Mouse (Mus musculus): ENCODE measurements around the gene Zfyve1. TPM values are rescaled to one million over a fixed set of nuclear protein-coding genes. Genes with fewer than 3 reads are reported as not detected.

The Zfyve1 gene
- 24.9 TPM for polyA plus RNA-seq (2014; fragmentation: Illumina TruSeq; extraction: RNeasy Lipid Tissue Mini Kit (QIAGEN cat#74804); ENCODE audit: low read depth, low replicate concordance)

GRCm38 (mm10) chr12:83597025-83597501 is at the start of gene Zfyve1:
Gene Zfyve1, minus strand, starts transcription at chr12:83597222.

GRCm38 (mm10) chr12:83630936-83631335 is 33.9 kb upstream of the Zfyve1 start, which contains the start of gene Rbm25:
Gene Rbm25, plus strand, starts transcription at chr12:83631236.

GRCm38 (mm10) chr12:83520311-83520890 is 76.6 kb downstream of the Zfyve1 start, which contains the start of gene Dcaf4:
Gene Dcaf4, plus strand, starts transcription at chr12:83520466.

Other genes starting within 250 kb of the Zfyve1 start
- 2.6 TPM for gene Dpf3, start 109.5 kb downstream of the Zfyve1 start, polyA plus RNA-seq (2014; fragmentation: Illumina TruSeq; extraction: RNeasy Lipid Tissue Mini Kit (QIAGEN cat#74804); ENCODE audit: low read depth, low replicate concordance)
- gene Dcaf4, start 76.8 kb downstream of the Zfyve1 start, polyA plus RNA-seq (2014; fragmentation: Illumina TruSeq; extraction: RNeasy Lipid Tissue Mini Kit (QIAGEN cat#74804); ENCODE audit: low read depth, low replicate concordance): 32.1 TPM
- gene Rbm25, start 34.0 kb upstream of the Zfyve1 start, polyA plus RNA-seq (2014; fragmentation: Illumina TruSeq; extraction: RNeasy Lipid Tissue Mini Kit (QIAGEN cat#74804); ENCODE audit: low read depth, low replicate concordance): 76.5 TPM
- gene Psen1, start 90.9 kb upstream of the Zfyve1 start, polyA plus RNA-seq (2014; fragmentation: Illumina TruSeq; extraction: RNeasy Lipid Tissue Mini Kit (QIAGEN cat#74804); ENCODE audit: low read depth, low replicate concordance): 47.5 TPM
- 6.5 TPM for gene Papln, start 166.4 kb upstream of the Zfyve1 start, polyA plus RNA-seq (2014; fragmentation: Illumina TruSeq; extraction: RNeasy Lipid Tissue Mini Kit (QIAGEN cat#74804); ENCODE audit: low read depth, low replicate concordance)